Mouse (Mus musculus) cerebellum, adult 2 months (tissue): ENCODE measurements around the gene Inka1.

Experiments
- CTCF ChIP-seq: fragments of 200-500 bp; IDR thresholded peaks from 2 replicates; pipeline ENCODE4 v1.5.1; 2011; ENCODE audit warnings: low read depth, mild to moderate bottlenecking, control low read depth, low read length, moderate library complexity, borderline replicate concordance; ENCODE audit not compliant: insufficient read depth
- POLR2A ChIP-seq: fragments of 200-500 bp; IDR thresholded peaks from 2 replicates; pipeline ENCODE4 v1.6.1; 2011; ENCODE audit warnings: low read length, control low read depth, borderline replicate concordance; ENCODE audit not compliant: insufficient read depth

- TF ChIP-seq CTCF (no peak), POLR2A (no peak)
These were observed 35.1 kb upstream of the Inka1 start for GRCm38 (mm10) chr9:108020741-108021140.
